Mouse (Mus musculus): Measurements from ENCODE around the gene Irf2bp2. TPM values are rescaled to one million over a fixed set of nuclear protein-coding genes. Genes with fewer than 3 reads are reported as not detected.

Irf2bp2 gene
- polyA plus RNA-seq, 1 experiment from 2014 or later = 9.0 TPM

DNA sequence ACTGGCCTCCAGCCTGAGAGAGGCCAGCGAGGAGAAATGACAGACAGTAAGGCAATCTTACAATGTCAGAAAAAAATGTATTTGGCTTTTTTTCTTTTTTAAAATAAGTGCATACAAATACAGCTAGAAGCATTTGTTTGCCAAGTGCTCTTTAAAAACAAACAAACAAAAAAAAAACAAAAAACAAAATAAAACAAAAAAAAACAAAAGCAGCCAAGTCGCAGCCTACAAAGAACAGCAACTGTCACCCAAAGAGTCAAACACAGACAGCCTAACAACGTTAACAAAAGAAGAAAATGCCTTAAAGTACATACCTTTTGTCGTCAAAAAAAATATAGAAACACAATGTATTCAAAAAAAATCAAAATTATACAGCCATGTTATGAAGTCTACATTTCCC lies 3.2 kb downstream of the Irf2bp2 start:
- Histone ChIP-seq H3K4me3 (peak overlapping the region; percentile 100), H3K27me3 (no peaks in the 10 kb centered on the region), H3K4me1 (replicated peaks) (peaks cover 65% of the 10 kb centered on the region), H3K4me2 (peak overlapping the region; percentile 100), H3K9ac (peak overlapping the region; percentile 73), H3K27ac (no peak overlapping the region), H3K9me3 (no peaks in the 10 kb centered on the region), H3K36me3 (peaks cover 18% of the 10 kb centered on the region)
- WGBS = 27% methylated on average over 4 of the region's 4 CpGs
- no peak for ATAC-seq (ENCODE audit: low FRiP score)

DNA sequence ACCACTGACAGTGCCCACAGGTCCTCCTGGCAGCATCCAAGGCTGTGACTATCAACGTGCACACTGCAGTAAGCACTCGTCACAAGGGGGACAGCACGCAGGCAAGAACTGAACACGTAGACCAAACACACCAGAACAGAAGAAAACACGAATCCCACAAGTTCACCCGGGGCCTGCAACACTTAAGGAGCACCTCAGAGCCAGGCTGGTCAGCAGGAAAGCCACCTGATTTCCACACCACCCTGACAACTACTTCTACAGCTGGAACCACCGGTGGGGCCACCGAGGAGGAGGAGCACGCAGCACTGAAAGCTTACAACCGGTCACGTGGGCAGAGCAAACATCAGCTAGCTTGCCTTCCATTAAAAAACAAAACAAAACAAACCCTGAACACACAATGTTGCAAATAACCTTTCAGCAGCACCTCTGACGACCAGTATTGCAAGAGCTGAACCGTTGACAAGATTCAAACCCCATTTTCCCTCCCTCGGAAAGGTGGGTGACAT lies 3.7 kb downstream of the Irf2bp2 start:
- 0 out of 2 replicates have a peak overlapping the region, but pooled peaks have one; percentile 53 for H3K27ac ChIP-seq
- H3K27me3 ChIP-seq = no peaks in the 10 kb centered on the region
- no peaks in the 10 kb centered on the region for H3K9me3 ChIP-seq
- peaks cover 18% of the 10 kb centered on the region for H3K36me3 ChIP-seq
- peak overlapping the region; percentile 100 for H3K4me2 ChIP-seq
- H3K4me3 ChIP-seq = peak overlapping the region; percentile 100
- WGBS = 14% methylated on average over 14 of the region's 14 CpGs
- H3K9ac ChIP-seq = peak overlapping the region; percentile 73
- H3K4me1 ChIP-seq (replicated peaks) = peaks cover 65% of the 10 kb centered on the region
- no peak for ATAC-seq (ENCODE audit: low FRiP score)

- 0 out of 2 replicates have a peak overlapping the region, but pooled peaks have one; percentile 53 for H3K27ac ChIP-seq
- peak overlapping the region; percentile 100 for H3K4me2 ChIP-seq
- H3K36me3 ChIP-seq = peaks cover 18% of the 10 kb centered on the region
- WGBS = 35% methylated on average over 1 of the region's 1 CpGs
- H3K9me3 ChIP-seq = no peaks in the 10 kb centered on the region
- H3K4me3 ChIP-seq = peak overlapping the region; percentile 100
- peaks cover 66% of the 10 kb centered on the region for H3K4me1 ChIP-seq (replicated peaks)
- H3K9ac ChIP-seq = peak overlapping the region; percentile 73
- no peak for ATAC-seq (ENCODE audit: low FRiP score)
- H3K27me3 ChIP-seq = no peaks in the 10 kb centered on the region
Observed at GRCm38 (mm10) chr8:126589507-126590023, 4.2 kb downstream of the Irf2bp2 start.

DNA sequence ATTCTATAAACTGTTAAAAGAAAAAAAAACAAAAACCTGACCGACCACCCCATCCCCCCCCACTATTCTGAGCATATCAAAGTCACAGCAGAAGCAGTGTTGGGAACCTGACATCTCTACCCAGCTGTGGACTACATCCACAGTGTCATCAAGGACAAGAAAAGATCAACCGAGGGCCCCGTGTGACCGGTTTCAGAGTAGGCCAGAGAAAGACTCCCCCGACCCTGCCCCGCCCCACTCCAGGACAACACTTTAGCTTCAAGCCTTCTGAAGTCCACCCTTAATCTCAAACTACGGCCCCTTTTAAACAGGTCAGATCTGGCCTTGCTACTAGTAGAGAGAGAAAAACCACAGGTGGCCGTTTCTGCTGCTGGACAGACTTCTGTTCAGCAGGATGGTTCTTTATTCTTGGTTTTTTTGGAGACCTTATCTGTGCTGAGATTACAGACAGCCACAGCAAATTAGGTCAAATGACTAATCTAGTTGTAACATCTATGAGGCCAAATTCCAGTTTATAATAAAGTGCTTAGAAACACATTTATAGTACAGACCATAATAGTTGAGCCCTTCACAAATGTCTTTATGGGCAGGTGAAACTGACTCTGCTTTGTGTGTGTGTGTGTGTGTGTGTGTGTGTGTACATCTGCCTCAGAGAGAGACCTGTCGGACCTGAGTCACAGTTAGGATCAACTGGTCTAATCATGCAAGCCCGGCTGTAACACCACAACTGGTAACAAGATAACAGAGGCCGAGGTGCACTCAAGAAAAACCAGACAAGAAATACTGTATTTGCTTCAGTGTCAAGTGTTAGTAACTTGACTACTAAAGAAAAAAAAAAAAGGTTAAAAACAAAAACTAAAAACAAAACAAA lies 4.9 kb downstream of the Irf2bp2 start:
- Histone ChIP-seq H3K27ac (no peak overlapping the region), H3K4me3 (peak overlapping the region; percentile 100), H3K27me3 (no peaks in the 10 kb centered on the region), H3K9me3 (no peaks in the 10 kb centered on the region), H3K4me2 (peak overlapping the region; percentile 100), H3K36me3 (peaks cover 18% of the 10 kb centered on the region), H3K9ac (peak overlapping the region; percentile 66), H3K4me1 (replicated peaks) (peaks cover 73% of the 10 kb centered on the region)
- WGBS = 34% methylated on average over 11 of the region's 11 CpGs
- no peak for ATAC-seq (ENCODE audit: low FRiP score)

DNA sequence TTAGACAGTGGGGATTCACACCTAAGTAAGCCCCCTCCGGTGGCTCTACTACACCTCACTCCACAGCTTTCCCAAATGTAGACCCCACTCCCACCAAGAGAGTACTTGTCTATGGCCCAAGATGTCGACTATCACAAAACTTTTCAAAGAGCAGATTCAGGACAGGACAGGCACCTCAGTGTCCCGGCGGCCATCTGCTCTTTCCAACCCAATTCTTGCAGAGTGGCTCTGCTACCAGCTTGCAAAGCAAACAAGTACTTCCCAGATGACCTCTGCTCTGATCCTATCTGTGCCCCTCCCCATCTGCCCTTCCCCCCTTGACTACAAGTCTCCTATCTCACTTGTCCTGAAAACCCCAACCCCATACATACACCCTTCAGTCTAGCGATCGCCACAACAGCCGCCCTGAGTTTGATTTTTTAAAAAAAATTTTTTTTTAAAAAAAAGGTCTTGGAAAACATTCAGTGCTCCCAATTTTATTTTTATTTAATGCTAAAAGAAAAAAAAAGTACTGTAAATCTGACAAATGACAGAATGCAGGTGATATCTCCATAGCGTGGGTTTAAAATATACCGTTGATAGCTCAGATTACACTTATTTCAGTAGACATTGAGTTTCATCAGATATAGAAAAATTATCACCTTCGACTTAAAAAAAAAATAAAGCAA lies 5.8 kb downstream of the Irf2bp2 start:
- H3K4me1 ChIP-seq (replicated peaks) = peaks cover 82% of the 10 kb centered on the region
- no peak for ATAC-seq (ENCODE audit: low FRiP score)
- peaks cover 18% of the 10 kb centered on the region for H3K36me3 ChIP-seq
- no peaks in the 10 kb centered on the region for H3K9me3 ChIP-seq
- H3K4me3 ChIP-seq = peak overlapping the region; percentile 100
- H3K9ac ChIP-seq = peak overlapping the region; percentile 57
- H3K27me3 ChIP-seq = no peaks in the 10 kb centered on the region
- 75% methylated on average over 10 of the region's 10 CpGs for WGBS
- H3K4me2 ChIP-seq = peak overlapping the region; percentile 100
- H3K27ac ChIP-seq = no peak overlapping the region

GRCm38 (mm10) chr8:126586599-126587577 lies 6.9 kb downstream of the Irf2bp2 start:
- Histone ChIP-seq H3K9ac (peak overlapping the region; percentile 19; the same call in 1 of the 2 replicates), H3K27ac (no peak overlapping the region), H3K4me3 (peak overlapping the region; percentile 12; the same call in 1 of the 2 replicates), H3K4me1 (replicated peaks) (peaks cover 87% of the 10 kb centered on the region), H3K9me3 (no peaks in the 10 kb centered on the region), H3K4me2 (peak overlapping the region; percentile 100), H3K27me3 (no peaks in the 10 kb centered on the region), H3K36me3 (peaks cover 18% of the 10 kb centered on the region)
- WGBS = 78% methylated on average over 10 of the region's 10 CpGs
- no peak for ATAC-seq (ENCODE audit: low FRiP score)

DNA sequence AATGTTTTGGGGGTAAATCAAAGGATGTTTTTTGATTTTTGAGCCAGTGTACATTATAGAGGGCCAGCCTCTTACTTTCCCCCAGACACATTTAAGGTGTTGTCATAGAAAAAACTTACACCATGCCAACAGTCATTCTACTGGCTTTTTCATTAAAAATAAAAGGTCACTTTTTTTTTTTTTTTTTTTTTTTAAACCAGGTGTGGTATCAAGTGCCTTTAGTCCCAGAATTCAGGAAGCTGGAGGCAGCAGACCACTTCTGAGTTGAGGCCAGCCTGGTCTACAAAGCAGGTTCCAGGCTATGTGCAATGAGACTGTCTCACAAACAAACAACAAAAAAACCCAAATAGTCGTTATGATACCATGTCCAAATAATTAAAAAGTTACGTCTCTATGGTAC lies 7.7 kb downstream of the Irf2bp2 start:
- Histone ChIP-seq H3K9ac (no peak overlapping the region), H3K4me1 (replicated peaks) (peaks cover 80% of the 10 kb centered on the region), H3K9me3 (no peaks in the 10 kb centered on the region), H3K36me3 (peaks cover 13% of the 10 kb centered on the region), H3K27ac (no peak overlapping the region), H3K4me3 (no peak overlapping the region), H3K4me2 (no peak overlapping the region; the same call in none of the 2 replicates), H3K27me3 (no peaks in the 10 kb centered on the region)
- WGBS = 79% methylated on average over 2 of the region's 2 CpGs
- ATAC-seq (ENCODE audit: low FRiP score) = no peak

GRCm38 (mm10) chr8:126585561-126586031 lies 8.2 kb downstream of the Irf2bp2 start:
- Histone ChIP-seq H3K36me3 (peaks cover 11% of the 10 kb centered on the region; the same call in 1 of the 2 replicates), H3K4me2 (peak overlapping the region; percentile 99), H3K9ac (peak overlapping the region; percentile 30; the same call in 1 of the 2 replicates), H3K27me3 (no peaks in the 10 kb centered on the region), H3K4me3 (no peak overlapping the region), H3K9me3 (no peaks in the 10 kb centered on the region), H3K4me1 (replicated peaks) (peaks cover 77% of the 10 kb centered on the region), H3K27ac (no peak overlapping the region)
- ATAC-seq (ENCODE audit: low FRiP score) = no peak
- 54% methylated on average over 9 of the region's 9 CpGs for WGBS

- Histone ChIP-seq H3K9ac (peak overlapping the region; percentile 78; the same call in 1 of the 2 replicates), H3K4me1 (replicated peaks) (peaks cover 69% of the 10 kb centered on the region), H3K36me3 (peaks cover 11% of the 10 kb centered on the region; the same call in 1 of the 2 replicates), H3K27ac (peak overlapping the region; percentile 86), H3K4me2 (peak overlapping the region; percentile 99), H3K27me3 (no peaks in the 10 kb centered on the region), H3K9me3 (no peaks in the 10 kb centered on the region), H3K4me3 (peak overlapping the region; percentile 52)
- WGBS = 15% methylated on average over 5 of the region's 5 CpGs
- no peak for ATAC-seq (ENCODE audit: low FRiP score)
Observed at GRCm38 (mm10) chr8:126584844-126585231, 8.9 kb downstream of the Irf2bp2 start.

DNA sequence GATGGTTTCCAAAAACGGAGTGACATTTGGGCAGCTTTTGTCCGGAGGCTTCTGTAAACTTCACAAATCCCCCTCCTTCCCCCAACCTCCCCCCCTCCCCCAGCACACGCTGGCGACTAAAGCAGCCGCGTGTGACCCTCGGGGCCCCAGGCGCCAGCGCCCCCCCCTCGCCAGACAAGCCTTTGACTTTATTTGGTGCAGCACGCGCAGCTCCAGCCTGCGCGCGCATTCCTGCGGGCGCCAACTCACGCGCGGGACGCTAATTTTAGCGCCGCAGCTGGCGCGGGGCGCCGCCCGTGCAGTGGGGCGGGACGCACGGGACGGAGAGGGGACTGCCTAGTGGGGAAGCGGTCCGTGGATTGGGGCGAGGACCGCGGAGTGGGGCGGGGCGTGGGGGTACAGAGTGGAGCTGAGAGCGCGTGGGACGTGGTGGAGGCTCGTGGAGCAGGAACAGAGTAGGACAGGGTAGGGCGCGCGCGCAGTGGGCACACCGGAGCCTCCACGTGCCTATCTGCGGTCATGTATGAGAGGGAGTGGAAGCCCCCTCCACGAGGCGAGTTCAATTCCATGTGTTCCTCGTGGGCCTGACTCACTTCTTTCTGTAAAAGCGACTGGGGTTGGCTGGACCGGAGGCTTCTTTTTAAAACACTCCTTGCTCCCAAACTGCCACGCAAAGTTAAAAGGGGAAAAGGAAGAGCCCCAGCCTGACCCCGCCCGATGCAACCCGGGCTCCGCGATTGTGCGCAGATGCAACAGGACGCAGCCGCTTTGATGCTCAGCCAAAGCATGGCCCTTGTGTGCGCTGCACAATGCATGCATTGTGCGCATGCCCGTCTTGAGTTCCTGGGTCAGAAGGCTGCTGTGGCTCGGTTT lies 9.6 kb downstream of the Irf2bp2 start:
- H3K27me3 ChIP-seq = no peaks in the 10 kb centered on the region
- under 1% methylated on average over 67 of the region's 68 CpGs for WGBS
- H3K9me3 ChIP-seq = no peaks in the 10 kb centered on the region
- H3K9ac ChIP-seq = peak overlapping the region; percentile 78
- peaks cover 11% of the 10 kb centered on the region; the same call in 1 of the 2 replicates for H3K36me3 ChIP-seq
- peak overlapping the region; percentile 86 for H3K27ac ChIP-seq
- peaks cover 63% of the 10 kb centered on the region for H3K4me1 ChIP-seq (replicated peaks)
- peak overlapping the region; percentile 99 for H3K4me2 ChIP-seq
- peak overlapping the region; percentile 52 for H3K4me3 ChIP-seq
- peak; percentile 81 for ATAC-seq (ENCODE audit: low FRiP score)

Data from hindbrain, embryonic 13.5 days (tissue).